22 mouse cellular contexts compared by ENCODE assay signal in genomic region chr7:101456318-101456717, GRCm38 (mm10). TPM values are rescaled to one million over a fixed set of nuclear protein-coding genes. Genes with fewer than 3 reads are reported as not detected.
DNase-seq lines count a peak whose midpoint lies in the region; ATAC-seq and TF ChIP-seq lines count a peak whose summit lies in the region.
"Had no signal": no experiment of that assay in that cellular context is flagged by ENCODE, and none has a peak within 500 bp of the region (broad histone marks: within the 10 kb centered on the region; RNA-seq: fewer than 3 reads in every experiment).

No protein-coding gene starts in this region.

- WGBS in kidney, adult 2 months, result 71% methylated on average over 4 of the region's 4 CpGs
- 69% methylated on average over 4 of the region's 4 CpGs for WGBS in lung, embryonic 15.5 days

- H3K36me3 ChIP-seq in kidney, adult 2 months (ENCODE audit: control insufficient read depth, insufficient read depth, low read length), result no peaks in the 10 kb centered on the region
- H3K36me3 ChIP-seq in lung, embryonic 15.5 days, result no peaks in the 10 kb centered on the region
- H3K36me3 ChIP-seq: embryonic facial prominence, embryonic 13.5 days; heart, embryonic 15.5 days; hindbrain, embryonic 13.5 days; limb, embryonic 10.5 days; liver, embryonic 15.5 days; midbrain, embryonic 15.5 days had no signal

- H3K9me3 ChIP-seq in lung, embryonic 15.5 days, result no peaks in the 10 kb centered on the region
- H3K9me3 ChIP-seq: embryonic facial prominence, embryonic 13.5 days; heart, embryonic 15.5 days; hindbrain, embryonic 13.5 days; limb, embryonic 10.5 days; liver, embryonic 15.5 days; midbrain, embryonic 15.5 days had no signal

- no peak for DNase-seq in gastrocnemius, adult 2 months
- no peak for DNase-seq in gastrocnemius, postnatal 14 days
- DNase-seq in kidney, adult 2 months, result no peak
- no peak for DNase-seq in kidney, postnatal 14 days
- DNase-seq in lung, postnatal 25 days (ENCODE audit: low spot score), result no peak
- DNase-seq in left cerebral cortex, postnatal 25 days (ENCODE audit: low spot score in 2 of 2), result no peak
- DNase-seq: adrenal gland, postnatal 25 days; cerebellum, adult 9-10 months; gastrocnemius, postnatal 25 days; thymus, postnatal 36 days had no signal

- H3K27ac ChIP-seq in gastrocnemius, adult 2 months, result peak overlapping the region; percentile 85
- H3K27ac ChIP-seq in kidney, adult 2 months (ENCODE audit: insufficient read depth, low read depth, low read length), result peak overlapping the region; percentile 18; the same call in 1 of the 2 replicates
- no peak overlapping the region for H3K27ac ChIP-seq in lung, embryonic 15.5 days
- H3K27ac ChIP-seq in brown adipose tissue, adult 24 weeks (replicated peaks; ENCODE audit: low read depth, low read length), result peak overlapping the region; percentile 91
- H3K27ac ChIP-seq: embryonic facial prominence, embryonic 13.5 days; heart, embryonic 15.5 days; hindbrain, embryonic 13.5 days; limb, embryonic 10.5 days; macrophage; midbrain, embryonic 15.5 days had no signal

- no peak overlapping the region for H3K9ac ChIP-seq in lung, embryonic 15.5 days
- H3K9ac ChIP-seq: heart, embryonic 15.5 days; hindbrain, embryonic 13.5 days; liver, embryonic 15.5 days; midbrain, embryonic 15.5 days had no signal

- H3K27me3 ChIP-seq in kidney, adult 2 months (replicated peaks; ENCODE audit: control insufficient read depth, insufficient read depth, low read length), result no peaks in the 10 kb centered on the region
- H3K27me3 ChIP-seq in lung, embryonic 15.5 days, result peaks cover 30% of the 10 kb centered on the region

- H3K4me3 ChIP-seq in gastrocnemius, adult 2 months, result peak overlapping the region; percentile 69
- peak overlapping the region; percentile 5; the same call in 1 of the 2 replicates for H3K4me3 ChIP-seq in kidney, adult 2 months (ENCODE audit: insufficient read depth, low read depth, low read length)
- H3K4me3 ChIP-seq in lung, embryonic 15.5 days, result no peak overlapping the region
- peak overlapping the region; percentile 73 for H3K4me3 ChIP-seq in brown adipose tissue, adult 24 weeks (ENCODE audit: insufficient read depth, low read depth, low read length)
- H3K4me3 ChIP-seq: embryonic facial prominence, embryonic 13.5 days; heart, embryonic 15.5 days; hindbrain, embryonic 13.5 days; limb, embryonic 10.5 days; liver, embryonic 15.5 days; midbrain, embryonic 15.5 days had no signal

- TF ChIP-seq CTCF in gastrocnemius, adult 2 months (IDR thresholded peaks at IDR 0.05), result no peak
- no peak for TF ChIP-seq CTCF in kidney, adult 2 months (conservative IDR thresholded peaks at IDR 0.05; ENCODE audit: insufficient read depth, insufficient read length, low read depth, low read length)

- H3K4me2 ChIP-seq in lung, embryonic 15.5 days, result peak overlapping the region; percentile 19; the same call in 1 of the 2 replicates
- H3K4me2 ChIP-seq: embryonic facial prominence, embryonic 13.5 days; heart, embryonic 15.5 days; hindbrain, embryonic 13.5 days; liver, embryonic 15.5 days; midbrain, embryonic 15.5 days had no signal

- intact Hi-C loops in gastrocnemius, adult 2 months (cut with DNase I), result no loop called here
- intact Hi-C loops in gastrocnemius, postnatal 14 days (cut with DNase I; ENCODE audit: low total_unique reads), result no loop called here
- intact Hi-C loops in left cerebral cortex, postnatal 25 days (cut with DNase I), result no loop called here

- no peaks in the 10 kb centered on the region for H3K4me1 ChIP-seq in kidney, adult 2 months (ENCODE audit: control insufficient read depth, insufficient read depth, low read length)
- peaks cover 36% of the 10 kb centered on the region for H3K4me1 ChIP-seq in lung, embryonic 15.5 days
- H3K4me1 ChIP-seq in brown adipose tissue, adult 24 weeks (ENCODE audit: control insufficient read depth, insufficient read depth, insufficient read length, low read length), result peaks cover 41% of the 10 kb centered on the region

- ATAC-seq in lung, embryonic 15.5 days (ENCODE audit: borderline replicate concordance, extremely low read depth, low FRiP score, low TSS enrichment), result no peak
- ATAC-seq: intestine, postnatal 0 days; midbrain, embryonic 15.5 days had no signal

- TF ChIP-seq POLR2A in kidney, adult 2 months (IDR thresholded peaks at IDR 0.05; ENCODE audit: low read depth, low read length), result no peak

RNA-seq across cellular contexts. Expression of gene Pde2a, which starts 34.8 kb away (rescaled TPM):
- total RNA-seq in gastrocnemius, adult 2 months (2021), result 10 to 100 TPM; 21.2 to 28.5 TPM
- total RNA-seq in gastrocnemius, postnatal 14 days (2021), result 10 to 100 TPM; 35.1 to 37.3 TPM
- 26.9 and 28.6 TPM in 2 replicates for polyA plus RNA-seq in kidney, adult 2 months (2012; rRNA removed)
- 16.9 and 26.7 TPM in 2 replicates for polyA plus RNA-seq in lung, embryonic 15.5 days (2015; fragmentation: Nextera tagmentation; extraction: Ambion mirVana)
- polyA plus RNA-seq in brown adipose tissue, adult 24 weeks (2012; ENCODE audit: insufficient read depth, insufficient read length, missing spikeins), result 2.6 and 12.2 TPM in 2 replicates
- total RNA-seq in left cerebral cortex, postnatal 25 days (2021), result 100 to 1,000 TPM; 377 to 383 TPM

RNA-seq across cellular contexts. Expression of gene Gm45837, which starts 45.6 kb away (rescaled TPM):
- total RNA-seq in gastrocnemius, adult 2 months (2021), result not detected
- 1 to 10 TPM; 2.3 to 6.4 TPM for total RNA-seq in gastrocnemius, postnatal 14 days (2021)
- not detected in 2 replicates for polyA plus RNA-seq in kidney, adult 2 months (2012; rRNA removed)
- polyA plus RNA-seq in lung, embryonic 15.5 days (2015; fragmentation: Nextera tagmentation; extraction: Ambion mirVana), result 10.3 TPM in 1 of 2 replicates, not detected in the other
- 16.1 TPM in 1 of 2 replicates, not detected in the other for polyA plus RNA-seq in brown adipose tissue, adult 24 weeks (2012; ENCODE audit: insufficient read depth, insufficient read length, missing spikeins)
- not detected for total RNA-seq in left cerebral cortex, postnatal 25 days (2021)
- total RNA-seq: layer of hippocampus, postnatal 14 days had no signal
- polyA plus RNA-seq: heart, embryonic 15.5 days; hindbrain, embryonic 13.5 days; intestine, postnatal 0 days; limb, embryonic 10.5 days; liver, embryonic 15.5 days; macrophage; midbrain, embryonic 15.5 days; testis, adult 2 months had no signal

Comparison
In these comparisons a context has a peak if more than half of its experiments do, and no peak if none do; other contexts are left out.
1. RNA of gene Pde2a, which starts 34.8 kb away (total RNA-seq): 377 to 383 TPM in left cerebral cortex, postnatal 25 days; 35.1 to 37.3 TPM in gastrocnemius, postnatal 14 days and 21.2 to 28.5 TPM in gastrocnemius, adult 2 months; every median in the first group is over 4 times any median in the second.